Mouse (Mus musculus) limb, embryonic 13.5 days (tissue): ENCODE results near the gene Fitm1. TPM values are rescaled to one million over a fixed set of nuclear protein-coding genes. Genes with fewer than 3 reads are reported as not detected.

Experiments
- ATAC-seq: fragments of 200-750 bp; cut with Nextera tagmentation; 2 replicates; pipeline ENCODE4 v1.8.0; 2017; ENCODE audit warnings: low read depth, moderate number of reproducible peaks, moderate TSS enrichment; ENCODE audit not compliant: low FRiP score
- H3K27ac ChIP-seq: fragments of 300-500 bp; sonication (generic); 2 replicates; pipeline ENCODE4 v1.5.1; 2015; ENCODE audit warnings: inconsistent platforms, mild to moderate bottlenecking, moderate library complexity
- H3K27me3 ChIP-seq: fragments of 300-500 bp; sonication (generic); 2 replicates; pipeline ENCODE4 v1.6.1; 2015; ENCODE audit warnings: mild to moderate bottlenecking, inconsistent platforms
- H3K36me3 ChIP-seq: fragments of 300-500 bp; sonication (generic); 2 replicates; pipeline ENCODE4 v1.6.1; 2015; ENCODE audit warnings: inconsistent platforms, mild to moderate bottlenecking, moderate library complexity
- H3K4me1 ChIP-seq: fragments of 300-500 bp; sonication (generic); 2 replicates; pipeline ENCODE4 v1.6.1; 2015; ENCODE audit warnings: inconsistent platforms
- H3K4me2 ChIP-seq: fragments of 300-500 bp; sonication (generic); replicated peaks from 2 replicates; pipeline ENCODE4 v1.6.1; 2015; ENCODE audit warnings: inconsistent platforms, mild to moderate bottlenecking, moderate library complexity
- H3K4me3 ChIP-seq: fragments of 300-500 bp; sonication (generic); 2 replicates; pipeline ENCODE4 v1.5.1; 2015; ENCODE audit warnings: moderate library complexity, mild to moderate bottlenecking, inconsistent platforms
- H3K9ac ChIP-seq: fragments of 300-500 bp; sonication (generic); 2 replicates; pipeline ENCODE4 v1.6.1; 2015; ENCODE audit warnings: mild to moderate bottlenecking, inconsistent platforms
- H3K9me3 ChIP-seq: fragments of 300-500 bp; sonication (generic); 2 replicates; pipeline ENCODE4 v1.6.1; 2016; ENCODE audit warnings: inconsistent platforms
- WGBS: fragments of 180-500 bp; shearing (Covaris S2); methylation state at CpG from one replicate; pipeline ENCODE4 v1.1.7; 2015; 5-methylcytosine and 5-hydroxymethylcytosine counted together
- polyA plus RNA-seq: library from polyadenylated mRNA; unstranded; fragments of >200 nt; fragmentation: Nextera tagmentation; extraction: Ambion mirVana; gene quantifications from 2 replicates; pipeline ENCODE4 v1.2.1, GENCODE M21; 2015

The Fitm1 gene
- polyA plus RNA-seq, 1 experiment from 2014 or later = 22.5 TPM

DNA sequence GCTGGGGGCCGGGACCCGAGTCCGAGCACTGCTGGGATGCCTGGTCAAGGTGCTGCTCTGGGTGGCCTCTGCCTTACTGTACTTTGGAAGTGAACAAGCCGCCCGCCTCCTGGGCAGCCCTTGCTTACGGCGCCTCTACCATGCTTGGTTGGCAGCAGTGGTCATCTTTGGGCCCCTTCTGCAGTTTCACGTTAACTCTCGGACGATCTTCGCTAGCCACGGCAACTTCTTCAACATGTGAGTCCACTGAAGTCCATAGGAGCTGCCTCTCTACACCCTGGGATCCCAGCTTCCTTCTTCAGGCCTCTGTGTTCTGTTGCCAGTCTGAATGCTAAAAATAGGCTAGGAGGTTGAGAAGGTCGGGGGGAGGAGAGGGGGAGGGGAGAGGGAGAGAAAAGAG, 294 bp downstream of the Fitm1 start:
- peak overlapping the region; percentile 21 for H3K4me3 ChIP-seq
- H3K27me3 ChIP-seq = no peaks in the 10 kb centered on the region
- no peak overlapping the region for H3K27ac ChIP-seq
- no peak for ATAC-seq
- H3K4me1 ChIP-seq = peaks cover 18% of the 10 kb centered on the region
- no peak overlapping the region for H3K9ac ChIP-seq
- WGBS = 75% methylated on average over 13 of the region's 13 CpGs
- H3K9me3 ChIP-seq = no peaks in the 10 kb centered on the region
- H3K4me2 ChIP-seq = 0 out of 2 replicates have a peak overlapping the region, but pooled peaks have one; percentile 34
- H3K36me3 ChIP-seq = peaks cover 11% of the 10 kb centered on the region

- H3K4me2 ChIP-seq = peak overlapping the region; percentile 34; the same call in 1 of the 2 replicates
- peaks cover 18% of the 10 kb centered on the region for H3K36me3 ChIP-seq
- no peak overlapping the region for H3K27ac ChIP-seq
- H3K4me1 ChIP-seq = peaks cover 18% of the 10 kb centered on the region
- no peak for ATAC-seq
- 77% methylated on average over 16 of the region's 16 CpGs for WGBS
- peak overlapping the region; percentile 21 for H3K4me3 ChIP-seq
- H3K9me3 ChIP-seq = no peaks in the 10 kb centered on the region
- H3K27me3 ChIP-seq = no peaks in the 10 kb centered on the region
- H3K9ac ChIP-seq = no peak overlapping the region
Observed at GRCm38 (mm10) chr14:55576376-55576775, 959 bp downstream of the Fitm1 start.

- H3K9ac ChIP-seq = peak within 1 kb of the TSS; percentile 90
- H3K27me3 ChIP-seq = no peaks in the 10 kb centered on the region
- ATAC-seq = peak; percentile 90
- peaks cover 26% of the 10 kb centered on the region for H3K36me3 ChIP-seq
- peak within 1 kb of the TSS; percentile 94 for H3K4me2 ChIP-seq
- H3K27ac ChIP-seq = peak within 1 kb of the TSS; percentile 83
- no peaks in the 10 kb centered on the region for H3K9me3 ChIP-seq
- peak within 1 kb of the TSS; percentile 80 for H3K4me3 ChIP-seq
- H3K4me1 ChIP-seq = peaks cover 18% of the 10 kb centered on the region
- under 1% methylated on average over 31 of the region's 32 CpGs for WGBS
Observed at GRCm38 (mm10) chr14:55577871-55578667, 2.7 kb downstream of the Fitm1 start, which contains the start of gene Psme1. Psme1 (plus strand) TSS chr14:55578123.

- WGBS = 32% methylated on average over 6 of the region's 6 CpGs
- H3K9me3 ChIP-seq = no peaks in the 10 kb centered on the region
Observed at GRCm38 (mm10) chr14:55578668-55579269, 3.4 kb downstream of the Fitm1 start.

GRCm38 (mm10) chr14:55579511-55580496, 4.4 kb downstream of the Fitm1 start:
- Histone ChIP-seq H3K4me2 (peak overlapping the region; percentile 94; the same call in 1 of the 2 replicates), H3K9ac (no peak overlapping the region), H3K36me3 (peaks cover 26% of the 10 kb centered on the region), H3K4me3 (no peak overlapping the region), H3K9me3 (no peaks in the 10 kb centered on the region), H3K4me1 (peaks cover 24% of the 10 kb centered on the region), H3K27me3 (peaks cover 8% of the 10 kb centered on the region), H3K27ac (no peak overlapping the region)
- ATAC-seq = no peak
- 91% methylated on average over 23 of the region's 23 CpGs for WGBS

More at GRCm38 (mm10) chr14:55578668-55579269, 3.4 kb downstream of the Fitm1 start:
- H3K9ac ChIP-seq = peak overlapping the region; percentile 90
- H3K27ac ChIP-seq = peak overlapping the region; percentile 83; the same call in 1 of the 2 replicates
- no peak; the same call in 1 of the 2 replicates for ATAC-seq
- H3K36me3 ChIP-seq = peaks cover 26% of the 10 kb centered on the region
- no peaks in the 10 kb centered on the region for H3K27me3 ChIP-seq
- peak overlapping the region; percentile 94 for H3K4me2 ChIP-seq
- peak overlapping the region; percentile 80 for H3K4me3 ChIP-seq
- peaks cover 18% of the 10 kb centered on the region for H3K4me1 ChIP-seq

DNA sequence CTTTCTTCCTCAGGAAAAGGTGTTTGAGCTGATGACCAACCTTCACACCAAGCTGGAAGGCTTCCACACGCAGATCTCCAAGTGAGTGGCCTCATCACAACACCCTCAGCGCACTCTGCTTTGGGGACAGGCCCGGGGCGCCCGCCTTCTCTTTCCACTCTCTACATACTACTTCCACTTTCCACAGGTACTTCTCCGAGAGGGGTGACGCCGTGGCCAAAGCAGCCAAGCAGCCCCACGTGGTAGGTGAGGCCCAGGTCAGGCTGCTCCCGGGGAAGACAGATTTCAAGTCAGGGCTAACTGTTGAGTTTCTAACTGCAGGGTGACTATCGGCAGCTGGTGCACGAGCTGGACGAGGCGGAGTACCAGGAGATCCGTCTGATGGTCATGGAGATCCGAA, 5.3 kb downstream of the Fitm1 start:
- no peak overlapping the region for H3K9ac ChIP-seq
- no peak overlapping the region for H3K27ac ChIP-seq
- peaks cover 28% of the 10 kb centered on the region for H3K4me1 ChIP-seq
- peaks cover 13% of the 10 kb centered on the region for H3K27me3 ChIP-seq
- H3K4me2 ChIP-seq = no peak overlapping the region
- no peak overlapping the region for H3K4me3 ChIP-seq
- peaks cover 26% of the 10 kb centered on the region for H3K36me3 ChIP-seq
- ATAC-seq = no peak
- WGBS = 95% methylated on average over 16 of the region's 16 CpGs
- H3K9me3 ChIP-seq = no peaks in the 10 kb centered on the region

- Histone ChIP-seq H3K36me3 (peaks cover 29% of the 10 kb centered on the region), H3K4me1 (peaks cover 28% of the 10 kb centered on the region), H3K4me2 (no peak overlapping the region), H3K4me3 (no peak overlapping the region), H3K27me3 (peaks cover 13% of the 10 kb centered on the region), H3K27ac (no peak overlapping the region), H3K9ac (no peak overlapping the region), H3K9me3 (no peaks in the 10 kb centered on the region)
- 80% methylated on average over 9 of the region's 9 CpGs for WGBS
- ATAC-seq = no peak
Observed at GRCm38 (mm10) chr14:55581981-55582681, 6.7 kb downstream of the Fitm1 start.

- H3K9ac ChIP-seq = no peak overlapping the region
- WGBS = 29% methylated on average over 5 of the region's 5 CpGs
- no peak overlapping the region for H3K27ac ChIP-seq
- H3K9me3 ChIP-seq = no peaks in the 10 kb centered on the region
- peaks cover 50% of the 10 kb centered on the region for H3K36me3 ChIP-seq
- peak overlapping the region; percentile 84 for H3K4me2 ChIP-seq
- H3K27me3 ChIP-seq = peaks cover 13% of the 10 kb centered on the region
- peaks cover 17% of the 10 kb centered on the region for H3K4me1 ChIP-seq
- H3K4me3 ChIP-seq = peak overlapping the region; percentile 55
- ATAC-seq = no peak
Observed at GRCm38 (mm10) chr14:55584303-55584701, 8.9 kb downstream of the Fitm1 start.

- no peaks in the 10 kb centered on the region for H3K9me3 ChIP-seq
- 2% methylated on average over 43 of the region's 43 CpGs for WGBS
- H3K27me3 ChIP-seq = peaks cover 13% of the 10 kb centered on the region
- H3K4me1 ChIP-seq = peaks cover 20% of the 10 kb centered on the region
- no peak within 1 kb of the TSS for H3K27ac ChIP-seq
- peak within 1 kb of the TSS; percentile 70 for H3K9ac ChIP-seq
- H3K4me2 ChIP-seq = peak within 1 kb of the TSS; percentile 84
- H3K36me3 ChIP-seq = peaks cover 46% of the 10 kb centered on the region
- peak within 1 kb of the TSS; percentile 55 for H3K4me3 ChIP-seq
- peak; percentile 62; the same call in 1 of the 2 replicates for ATAC-seq
Observed at GRCm38 (mm10) chr14:55584702-55585565, 9.5 kb downstream of the Fitm1 start, which contains the start of gene Emc9. Emc9 (minus strand) TSS chr14:55585302.

DNA sequence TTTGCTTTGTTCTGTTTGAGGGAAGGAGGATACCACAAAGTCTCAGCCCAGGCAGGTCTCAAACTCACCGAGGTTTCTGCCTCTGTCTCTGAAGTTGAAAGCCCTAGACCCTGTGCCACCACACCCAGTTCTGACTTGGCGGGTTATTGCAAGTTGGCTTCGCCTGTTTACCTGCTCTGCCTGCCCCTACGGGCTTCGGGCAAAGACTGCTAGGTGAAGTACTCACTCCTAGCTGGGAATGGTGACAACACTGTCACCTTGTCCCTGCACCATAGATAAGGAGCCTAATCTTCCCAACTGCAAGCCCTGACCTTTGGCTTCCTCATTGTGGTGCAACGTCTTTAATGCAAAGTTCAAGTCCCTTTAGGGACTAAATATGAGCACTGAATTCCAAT, 10.1 kb downstream of the Fitm1 start:
- WGBS = 56% methylated on average over 6 of the region's 6 CpGs
- H3K4me1 ChIP-seq = peaks cover 24% of the 10 kb centered on the region
- H3K36me3 ChIP-seq = peaks cover 40% of the 10 kb centered on the region
- H3K27ac ChIP-seq = no peak overlapping the region
- no peak overlapping the region for H3K9ac ChIP-seq
- no peaks in the 10 kb centered on the region for H3K9me3 ChIP-seq
- ATAC-seq = no peak
- peaks cover 13% of the 10 kb centered on the region for H3K27me3 ChIP-seq
- peak overlapping the region; percentile 84 for H3K4me2 ChIP-seq
- H3K4me3 ChIP-seq = peak overlapping the region; percentile 55
